Mouse (Mus musculus) hindbrain, embryonic 16.5 days (tissue): ENCODE results near the gene Susd4. TPM values are rescaled to one million over a fixed set of nuclear protein-coding genes. Genes with fewer than 3 reads are reported as not detected.

Experiments
- ATAC-seq: fragments of 200-750 bp; cut with Nextera tagmentation; 2 replicates; pipeline ENCODE4 v1.8.0; 2017; ENCODE audit warnings: moderate TSS enrichment, moderate library complexity
- H3K27ac ChIP-seq: fragments of 300-500 bp; sonication (generic); 2 replicates; pipeline ENCODE4 v1.5.1; 2014; ENCODE audit warnings: low read depth, mild to moderate bottlenecking, control low read depth, low read length, moderate library complexity
- H3K27me3 ChIP-seq: fragments of 300-500 bp; sonication (generic); replicated peaks from 2 replicates; pipeline ENCODE4 v1.6.1; 2014; ENCODE audit warnings: low read length; ENCODE audit not compliant: control insufficient read depth, insufficient read depth
- H3K36me3 ChIP-seq: fragments of 300-500 bp; sonication (generic); 2 replicates; pipeline ENCODE4 v1.6.1; 2014; ENCODE audit warnings: mild to moderate bottlenecking, low read length, moderate library complexity, mixed read lengths; ENCODE audit not compliant: control insufficient read depth, insufficient read depth
- H3K4me1 ChIP-seq: fragments of 300-500 bp; sonication (generic); 2 replicates; pipeline ENCODE4 v1.6.1; 2014; ENCODE audit warnings: low read depth, low read length; ENCODE audit not compliant: control insufficient read depth, insufficient read depth
- H3K4me2 ChIP-seq: fragments of 300-500 bp; sonication (generic); 2 replicates; pipeline ENCODE4 v1.6.1; 2014; ENCODE audit warnings: mild to moderate bottlenecking, low read length, control low read depth, moderate library complexity
- H3K4me3 ChIP-seq: fragments of 300-500 bp; sonication (generic); 2 replicates; pipeline ENCODE4 v1.5.1; 2014; ENCODE audit warnings: mild to moderate bottlenecking, low read length, control low read depth, moderate library complexity
- H3K9ac ChIP-seq: fragments of 300-500 bp; sonication (generic); 2 replicates; pipeline ENCODE4 v1.6.1; 2014; ENCODE audit warnings: low read depth, mild to moderate bottlenecking, control low read depth, low read length, moderate library complexity
- H3K9me3 ChIP-seq: fragments of 300-500 bp; sonication (generic); 2 replicates; pipeline ENCODE4 v1.6.1; 2014; ENCODE audit warnings: mild to moderate bottlenecking, low read length, moderate library complexity; ENCODE audit not compliant: control insufficient read depth
- WGBS: fragments of 180-500 bp; shearing (Covaris S2); extraction: QIAGEN DNeasy Blood & Tissue Kit; methylation state at CpG from one replicate; pipeline ENCODE4 v1.1.7; 2014; 5-methylcytosine and 5-hydroxymethylcytosine counted together
- polyA plus RNA-seq: library from polyadenylated mRNA; unstranded; fragments of >200 nt; fragmentation: Nextera tagmentation; extraction: Ambion mirVana; gene quantifications from 2 replicates; pipeline ENCODE4 v1.2.1, GENCODE M21; 2015

The Susd4 gene
- polyA plus RNA-seq, 1 experiment from 2014 or later = 85.0 TPM

DNA sequence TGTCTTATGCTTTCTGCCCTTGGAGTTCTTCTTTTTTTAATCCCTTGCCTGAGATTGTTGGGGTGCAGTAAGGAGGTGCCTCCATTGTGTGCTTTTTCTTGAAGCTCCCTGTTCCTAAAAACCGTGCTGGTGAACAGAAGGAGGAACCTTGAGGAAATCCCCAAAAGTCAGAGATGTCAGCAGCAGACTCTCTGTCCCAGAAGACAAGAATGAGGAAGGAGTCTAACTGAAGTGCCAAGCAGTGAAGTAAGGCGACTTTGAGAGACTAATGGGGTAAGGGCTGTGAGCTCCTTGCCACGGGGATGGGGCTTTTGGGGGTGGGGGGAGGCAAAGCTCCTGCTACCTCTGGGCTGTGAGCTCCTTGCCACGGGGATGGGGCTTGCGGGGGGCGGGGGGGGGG is 171.8 kb downstream of the Susd4 start:
- no peaks in the 10 kb centered on the region for H3K4me1 ChIP-seq
- no peak overlapping the region for H3K4me2 ChIP-seq
- H3K27me3 ChIP-seq = no peaks in the 10 kb centered on the region
- no peaks in the 10 kb centered on the region for H3K36me3 ChIP-seq
- no peak overlapping the region for H3K4me3 ChIP-seq
- ATAC-seq = no peak
- 50% methylated on average over 6 of the region's 6 CpGs for WGBS
- H3K27ac ChIP-seq = no peak overlapping the region
- H3K9ac ChIP-seq = no peak overlapping the region
- H3K9me3 ChIP-seq = no peaks in the 10 kb centered on the region

DNA sequence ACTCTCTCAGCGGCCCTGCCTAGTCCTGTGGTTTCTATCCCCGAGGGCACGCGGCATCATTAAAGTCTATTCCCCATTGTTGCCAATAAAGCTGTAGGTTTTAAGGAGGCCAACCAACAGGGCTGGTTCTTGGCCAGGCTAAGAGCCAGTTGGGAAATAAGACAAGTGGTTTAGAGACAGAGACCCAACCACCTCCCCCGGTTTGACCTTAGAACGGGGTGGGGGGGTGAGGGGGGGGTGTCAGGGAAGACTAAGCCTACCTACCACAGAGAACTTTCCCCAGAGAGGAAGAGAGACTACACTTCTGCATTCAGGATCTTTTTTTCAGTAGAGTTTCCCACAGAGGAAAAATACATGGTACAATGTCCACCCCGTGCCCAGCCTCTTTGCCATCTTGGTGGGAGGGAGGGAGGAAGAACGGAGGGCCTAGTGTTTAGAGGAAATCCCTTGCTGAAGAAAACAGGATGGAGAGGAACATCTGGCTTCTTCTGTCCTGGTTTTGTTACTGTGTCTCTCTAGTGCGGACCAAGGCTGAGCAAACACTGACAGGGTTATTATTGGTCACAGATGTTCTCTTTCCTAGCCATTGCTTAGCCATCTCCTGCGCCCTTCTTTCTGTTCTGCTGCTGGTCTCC is 173.9 kb downstream of the Susd4 start:
- Histone ChIP-seq H3K4me3 (no peak overlapping the region), H3K36me3 (no peaks in the 10 kb centered on the region), H3K9ac (no peak overlapping the region), H3K9me3 (no peaks in the 10 kb centered on the region), H3K27me3 (no peaks in the 10 kb centered on the region), H3K27ac (no peak overlapping the region), H3K4me1 (no peaks in the 10 kb centered on the region), H3K4me2 (no peak overlapping the region)
- ATAC-seq = no peak
- 64% methylated on average over 10 of the region's 10 CpGs for WGBS

DNA sequence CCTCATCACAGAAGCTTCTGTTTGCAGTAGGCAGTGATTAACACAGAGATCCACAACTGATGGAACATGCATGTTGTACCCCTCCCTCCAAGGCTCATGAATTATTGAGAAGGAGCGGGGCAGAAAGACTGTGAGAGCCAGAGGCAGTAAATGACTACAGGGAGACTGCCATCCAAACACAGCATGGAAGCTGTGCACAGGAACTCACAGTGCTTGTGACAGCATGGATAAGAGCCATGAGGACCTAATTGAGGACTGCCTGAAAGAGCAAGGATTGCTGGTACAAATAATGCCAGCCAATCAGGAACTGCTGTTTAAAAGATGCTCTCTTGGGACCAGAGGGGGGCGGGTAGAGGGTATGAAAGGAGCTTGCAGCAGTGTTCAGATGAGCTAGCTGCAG is 178.3 kb downstream of the Susd4 start:
- Histone ChIP-seq H3K9me3 (no peaks in the 10 kb centered on the region), H3K4me2 (no peak overlapping the region), H3K4me1 (no peaks in the 10 kb centered on the region), H3K27ac (no peak overlapping the region), H3K9ac (no peak overlapping the region), H3K27me3 (no peaks in the 10 kb centered on the region), H3K4me3 (no peak overlapping the region), H3K36me3 (no peaks in the 10 kb centered on the region)
- 56% methylated on average over 2 of the region's 2 CpGs for WGBS
- ATAC-seq = no peak

GRCm38 (mm10) chr1:182943911-182944310 is 180.3 kb downstream of the Susd4 start:
- Histone ChIP-seq H3K36me3 (no peaks in the 10 kb centered on the region), H3K9me3 (no peaks in the 10 kb centered on the region), H3K9ac (no peak overlapping the region), H3K4me2 (no peak overlapping the region), H3K4me1 (no peaks in the 10 kb centered on the region), H3K4me3 (no peak overlapping the region), H3K27ac (no peak overlapping the region), H3K27me3 (no peaks in the 10 kb centered on the region)
- WGBS = 92% methylated on average over 3 of the region's 3 CpGs
- ATAC-seq = no peak

- no peaks in the 10 kb centered on the region for H3K27me3 ChIP-seq
- ATAC-seq = no peak
- no peaks in the 10 kb centered on the region for H3K9me3 ChIP-seq
- no peak overlapping the region for H3K4me2 ChIP-seq
- no peaks in the 10 kb centered on the region for H3K36me3 ChIP-seq
- no peak overlapping the region for H3K4me3 ChIP-seq
- 84% methylated on average over 5 of the region's 5 CpGs for WGBS
- H3K9ac ChIP-seq = no peak overlapping the region
- H3K27ac ChIP-seq = no peak overlapping the region
- no peaks in the 10 kb centered on the region for H3K4me1 ChIP-seq
Observed at GRCm38 (mm10) chr1:182944638-182945037, 181.0 kb downstream of the Susd4 start.

- Histone ChIP-seq H3K27me3 (no peaks in the 10 kb centered on the region), H3K4me3 (no peak overlapping the region), H3K9ac (no peak overlapping the region), H3K27ac (no peak overlapping the region), H3K36me3 (no peaks in the 10 kb centered on the region), H3K4me2 (no peak overlapping the region), H3K9me3 (no peaks in the 10 kb centered on the region), H3K4me1 (no peaks in the 10 kb centered on the region)
- 72% methylated on average over 6 of the region's 6 CpGs for WGBS
- ATAC-seq = no peak
Observed at GRCm38 (mm10) chr1:182945561-182945960, 181.9 kb downstream of the Susd4 start.

Other genes starting within 250 kb of the Susd4 start
- gene Capn2, start 246.3 kb upstream of the Susd4 start, polyA plus RNA-seq = 93.9 and 102 TPM in 2 replicates
- 0.09 TPM in 1 of 2 replicates, not detected in the other for gene Capn8, start 198.9 kb upstream of the Susd4 start, polyA plus RNA-seq
- not detected in 2 replicates for gene Ccdc185, start 14.7 kb upstream of the Susd4 start, polyA plus RNA-seq
- 0.19 and 0.60 TPM in 2 replicates for gene Tlr5, start 190.9 kb downstream of the Susd4 start, polyA plus RNA-seq